Mouse (Mus musculus) CH12.LX (cell line): ENCODE data around the gene Gldn. TPM values are rescaled to one million over a fixed set of nuclear protein-coding genes. Genes with fewer than 3 reads are reported as not detected.

Experiments
- DNase-seq: peaks from one replicate; pipeline ENCODE4 v3.0.0-alpha.2; 2013; ENCODE audit errors: extremely low read depth
- H3K27ac ChIP-seq: 2 replicates; pipeline ENCODE4 v1.5.1; 2012; ENCODE audit warnings: low read depth, mild to moderate bottlenecking, control low read depth, moderate library complexity; ENCODE audit not compliant: insufficient read depth
- H3K27me3 ChIP-seq: replicated peaks from 2 replicates; pipeline ENCODE3; 2012; ENCODE audit warnings: inconsistent platforms
- H3K36me3 ChIP-seq, 2 experiments: replicated peaks in 1 of 2; 2 replicates each; pipeline versions ENCODE3 to v1.6.1; 2012; ENCODE audit warnings: inconsistent platforms in 1 of 2, low read length in 1 of 2, mild to moderate bottlenecking in 1 of 2, mixed read lengths in 1 of 2, moderate library complexity in 1 of 2; ENCODE audit not compliant: control insufficient read depth in 1 of 2, insufficient read depth in 1 of 2
- H3K4me1 ChIP-seq, 2 experiments: 2 replicates each; pipeline ENCODE4 v1.6.1; 2012; ENCODE audit warnings: inconsistent platforms in 1 of 2, moderate library complexity in 1 of 2; ENCODE audit not compliant: insufficient read depth in 2 of 2, control insufficient read depth in 1 of 2
- H3K4me2 ChIP-seq: 2 replicates; pipeline ENCODE4 v1.6.1; 2012; ENCODE audit warnings: low read depth, mild to moderate bottlenecking, control low read depth; ENCODE audit not compliant: poor library complexity, insufficient read depth, severe bottlenecking
- H3K4me3 ChIP-seq, 3 experiments: fragments of 150-350 bp in 1 of 3; sonication (generic) in 1 of 3; replicated peaks in 1 of 3; 2 replicates each; pipeline versions ENCODE3 to v1.5.1; 2011 to 2012; ENCODE audit warnings: low read depth in 2 of 3, low read length in 2 of 3, mild to moderate bottlenecking in 2 of 3, moderate library complexity in 2 of 3, control low read depth in 1 of 3, improper control_type of control experiment in 1 of 3, inconsistent platforms in 1 of 3, mixed read lengths in 1 of 3; ENCODE audit not compliant: poor library complexity in 1 of 3
- H3K79me2 ChIP-seq: replicated peaks from 2 replicates; pipeline ENCODE4 v1.6.1; 2012; ENCODE audit warnings: mild to moderate bottlenecking, moderate library complexity; ENCODE audit not compliant: control insufficient read depth, poor library complexity, insufficient read depth, severe bottlenecking; ENCODE audit errors: extremely low read depth
- H3K9ac ChIP-seq: 2 replicates; pipeline ENCODE4 v1.6.1; 2012; ENCODE audit warnings: low read depth, mild to moderate bottlenecking, control low read depth, moderate library complexity; ENCODE audit not compliant: insufficient read depth
- H3K9me3 ChIP-seq: replicated peaks from 2 replicates; pipeline ENCODE3; 2012; ENCODE audit warnings: low read length, inconsistent platforms, mixed read lengths
- CHD2 ChIP-seq: IDR thresholded peaks from 2 replicates; pipeline ENCODE4 v1.6.1; 2011; ENCODE audit warnings: low read length, improper control_type of control experiment
- CTCF ChIP-seq, 2 experiments: IDR thresholded peaks in 1 of 2; conservative IDR thresholded peaks in 1 of 2; 2 replicates each; pipeline ENCODE4 v1.5.1; 2011 to 2012; ENCODE audit warnings: low read depth in 2 of 2, low read length in 2 of 2, improper control_type of control experiment in 1 of 2, inconsistent platforms in 1 of 2, mild to moderate bottlenecking in 1 of 2, moderate library complexity in 1 of 2
- E2F4 ChIP-seq: IDR thresholded peaks from 2 replicates; pipeline ENCODE4 v1.6.1; 2011; ENCODE audit warnings: low read depth, low read length, improper control_type of control experiment; ENCODE audit not compliant: insufficient replicate concordance
- ELF1 ChIP-seq: IDR thresholded peaks from 2 replicates; pipeline ENCODE4 v1.6.1; 2014; ENCODE audit warnings: low read depth, mild to moderate bottlenecking, inconsistent platforms, low read length, improper control_type of control experiment
- EP300 ChIP-seq: IDR thresholded peaks from 2 replicates; pipeline ENCODE4 v1.6.1; 2011; ENCODE audit warnings: low read length, improper control_type of control experiment
- GABPA ChIP-seq: IDR thresholded peaks from 2 replicates; pipeline ENCODE4 v1.6.1; 2012; ENCODE audit warnings: low read depth, low read length, improper control_type of control experiment, inconsistent platforms; ENCODE audit not compliant: insufficient replicate concordance
- MAFK ChIP-seq: IDR thresholded peaks from 2 replicates; pipeline ENCODE4 v1.6.1; 2011; ENCODE audit warnings: low read length, improper control_type of control experiment; ENCODE audit not compliant: insufficient replicate concordance
- MAZ ChIP-seq: IDR thresholded peaks from 2 replicates; pipeline ENCODE4 v1.6.1; 2012; ENCODE audit warnings: low read depth, mild to moderate bottlenecking, inconsistent platforms, low read length, improper control_type of control experiment, moderate library complexity
- MEF2A ChIP-seq: IDR thresholded peaks from 2 replicates; pipeline ENCODE4 v1.6.1; 2014; ENCODE audit warnings: low read depth, mild to moderate bottlenecking, inconsistent platforms, low read length, improper control_type of control experiment, borderline replicate concordance
- MXI1 ChIP-seq: IDR thresholded peaks from 2 replicates; pipeline ENCODE4 v1.6.1; 2011; ENCODE audit warnings: mild to moderate bottlenecking, low read depth, low read length, improper control_type of control experiment
- NELFE ChIP-seq: IDR thresholded peaks from 2 replicates; pipeline ENCODE4 v1.6.1; 2011; ENCODE audit warnings: low read depth, low read length, improper control_type of control experiment
- PAX5 ChIP-seq: IDR thresholded peaks from 2 replicates; pipeline ENCODE4 v1.6.1; 2012; ENCODE audit warnings: low read length, inconsistent platforms, mixed read lengths
- POLR2AphosphoS2 ChIP-seq: IDR thresholded peaks from 2 replicates; pipeline ENCODE4 v1.6.1; 2011; ENCODE audit warnings: low read depth, low read length, improper control_type of control experiment
- RAD21 ChIP-seq: IDR thresholded peaks from 2 replicates; pipeline ENCODE4 v1.6.1; 2011; ENCODE audit warnings: low read depth, mild to moderate bottlenecking, low read length, improper control_type of control experiment, moderate library complexity
- SIN3A ChIP-seq: IDR thresholded peaks from 2 replicates; pipeline ENCODE4 v1.6.1; 2012; ENCODE audit warnings: low read length, improper control_type of control experiment, inconsistent platforms
- SMC3 ChIP-seq: IDR thresholded peaks from 2 replicates; pipeline ENCODE4 v1.6.1; 2011; ENCODE audit warnings: low read depth, low read length, improper control_type of control experiment
- TBP ChIP-seq: conservative IDR thresholded peaks from 2 replicates; pipeline ENCODE4 v1.6.1; 2011; ENCODE audit warnings: low read depth, low read length, improper control_type of control experiment
- UBTF ChIP-seq: IDR thresholded peaks from 2 replicates; pipeline ENCODE4 v1.6.1; 2012; ENCODE audit warnings: low read depth, mild to moderate bottlenecking, inconsistent platforms, low read length, improper control_type of control experiment, moderate library complexity
- USF1 ChIP-seq: IDR thresholded peaks from 2 replicates; pipeline ENCODE4 v1.6.1; 2014; ENCODE audit warnings: low read depth, mild to moderate bottlenecking, inconsistent platforms, low read length, improper control_type of control experiment
- USF2 ChIP-seq: conservative IDR thresholded peaks from 2 replicates; pipeline ENCODE4 v1.6.1; 2011; ENCODE audit warnings: low read depth, low read length, improper control_type of control experiment
- ZKSCAN1 ChIP-seq: IDR thresholded peaks from 2 replicates; pipeline ENCODE4 v1.6.1; 2012; ENCODE audit warnings: low read depth, inconsistent platforms, low read length, improper control_type of control experiment, borderline replicate concordance
- ZMIZ1 ChIP-seq: IDR thresholded peaks from 2 replicates; pipeline ENCODE4 v1.6.1; 2012; ENCODE audit warnings: low read depth, mild to moderate bottlenecking, inconsistent platforms, low read length, improper control_type of control experiment
- ZNF384 ChIP-seq: IDR thresholded peaks from 2 replicates; pipeline ENCODE4 v1.6.1; 2012; ENCODE audit warnings: low read depth, low read length, improper control_type of control experiment, inconsistent platforms
- dilution Hi-C: fragments of 300-500 bp; cut with MboI; formaldehyde crosslinking; loops from 2 replicates; pipeline ENCODE4 v1.14.3; 2020; ENCODE audit warnings: low sequenced_read_pairs; ENCODE audit not compliant: extremely low pct_unique_long_range_greater_than_20kb, extremely low pct_ligation_motif_present
- in situ Hi-C: fragments of 300-500 bp; cut with MboI; formaldehyde crosslinking; loops from 3 replicates; pipeline ENCODE4 v1.14.3; 2019; ENCODE audit warnings: low sequenced_read_pairs, low pct_ligation_motif_present, low pct_unique_long_range_greater_than_20kb, mixed read lengths
- polyA plus RNA-seq: library from polyadenylated mRNA; unstranded; fragments of >175 nt; gene quantifications from 2 replicates; pipeline ENCODE4 v1.2.1, GENCODE M21; 2012; ENCODE audit warnings: low read depth; ENCODE audit not compliant: insufficient read length
- total RNA-seq, 2 experiments: library from RNA; depleted of rRNA; stranded (reverse); fragments of 300-350 nt in 1 of 2; fragments of >200 nt in 1 of 2; gene quantifications; 2 replicates each; pipeline ENCODE4 v1.2.3; 2012 to 2014

Gldn gene
- total and polyA plus RNA-seq, 3 experiments = not detected

DNA sequence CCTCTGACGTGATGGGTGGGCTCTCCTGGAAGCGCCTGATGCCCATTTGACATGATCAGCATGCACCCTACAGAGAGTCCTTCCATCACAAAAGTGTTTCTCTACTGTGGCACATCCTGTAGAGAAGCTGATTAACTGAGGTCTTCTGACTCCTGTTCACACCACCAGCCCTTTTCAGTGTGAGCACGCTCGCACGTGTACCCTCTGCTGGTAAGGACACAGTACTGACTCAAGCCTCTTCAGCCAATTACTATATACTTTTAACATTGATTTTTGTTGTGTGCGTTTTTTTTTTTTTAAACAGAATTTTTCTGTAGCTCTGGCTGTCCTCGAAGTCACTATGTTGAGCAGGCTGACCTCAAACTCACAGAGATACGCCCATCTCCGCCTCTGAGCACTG is 30.1 kb downstream of the Gldn start:
- TF ChIP-seq CHD2 (no peak), SMC3 (peak; percentile 46), MAFK (no peak), PAX5 (no peak), POLR2AphosphoS2 (no peak), ZKSCAN1 (no peak), RAD21 (peak; percentile 9), MAZ (no peak), MXI1 (no peak), CTCF (conservative IDR thresholded peaks at IDR 0.05 in 1 of 2, IDR thresholded peaks at IDR 0.05 in 1 of 2; ENCODE audit: low read depth in 2 of 2, low read length in 2 of 2) (peak in 1 of 2 experiments; percentile 42; a peak in 2 of 4 replicates), USF1 (no peak)
- Histone ChIP-seq H3K4me3 (no peak overlapping the region), H3K9me3 (no peaks in the 10 kb centered on the region), H3K27ac (no peak overlapping the region), H3K79me2 (no peaks in the 10 kb centered on the region), H3K4me1 (no peaks in the 10 kb centered on the region), H3K9ac (no peak overlapping the region), H3K4me2 (no peak overlapping the region), H3K27me3 (peaks cover 35% of the 10 kb centered on the region), H3K36me3 (no peaks in the 10 kb centered on the region)
- dilution Hi-C loops (no loop called here), in situ Hi-C loops (no loop called here)
- DNase-seq = no peak

DNA sequence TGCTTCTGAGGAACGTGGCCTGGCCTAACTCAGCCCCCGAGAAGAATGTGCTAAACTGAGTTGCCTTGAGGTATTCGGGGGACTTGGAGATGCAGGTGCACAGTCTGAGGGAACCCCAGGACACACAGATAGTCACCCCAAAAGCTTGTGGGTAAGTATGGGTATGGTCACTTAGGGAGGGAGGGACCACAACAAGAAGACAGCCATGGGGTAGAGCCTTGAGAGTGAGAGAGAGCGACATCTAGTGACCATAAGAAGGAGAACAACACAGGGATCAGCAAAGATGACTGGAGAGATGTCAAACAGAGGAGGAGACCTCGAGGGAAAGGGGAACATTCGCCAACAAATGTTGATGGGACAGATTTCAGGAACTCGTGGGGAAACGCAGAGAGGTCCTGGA is 37.2 kb downstream of the Gldn start:
- no peak overlapping the region for H3K4me3 ChIP-seq
- TF ChIP-seq USF1 (no peak), RAD21 (peak; percentile 73), CTCF (conservative IDR thresholded peaks at IDR 0.05 in 1 of 2, IDR thresholded peaks at IDR 0.05 in 1 of 2; ENCODE audit: low read depth in 2 of 2, low read length in 2 of 2) (peak; percentile 55 to 81), ZMIZ1 (no peak), SMC3 (peak; percentile 80)
- H3K79me2 ChIP-seq = no peaks in the 10 kb centered on the region
- dilution Hi-C loops (no loop called here), in situ Hi-C loops (loop anchor here (10.0 kb wide), 1 partner anchor 139 kb away; no protein-coding TSS in a partner anchor)
- DNase-seq = peak; percentile 43
- H3K36me3 ChIP-seq = no peaks in the 10 kb centered on the region
- H3K4me2 ChIP-seq = no peak overlapping the region
- no peaks in the 10 kb centered on the region for H3K9me3 ChIP-seq
- no peak overlapping the region for H3K27ac ChIP-seq
- peaks cover 15% of the 10 kb centered on the region for H3K27me3 ChIP-seq
- H3K4me1 ChIP-seq = peaks cover 3 to 5% of the 10 kb centered on the region in 2 experiments; a peak in 3 of 4 replicates
- no peak overlapping the region for H3K9ac ChIP-seq

GRCm38 (mm10) chr9:54329201-54329600 is 42.9 kb downstream of the Gldn start:
- Histone ChIP-seq H3K9ac (no peak overlapping the region), H3K36me3 (no peaks in the 10 kb centered on the region), H3K4me2 (no peak overlapping the region), H3K27me3 (peaks cover 7% of the 10 kb centered on the region), H3K4me3 (no peak overlapping the region), H3K27ac (no peak overlapping the region), H3K4me1 (peaks cover 0 to 4% of the 10 kb centered on the region in 2 experiments; a peak in 1 of 4 replicates), H3K79me2 (no peaks in the 10 kb centered on the region), H3K9me3 (no peaks in the 10 kb centered on the region)
- dilution Hi-C loops (no loop called here), in situ Hi-C loops (loop anchor here (10.0 kb wide), 1 partner anchor 144 kb away; no protein-coding TSS in a partner anchor)
- DNase-seq = no peak
- TF ChIP-seq NELFE (no peak), TBP (no peak), MEF2A (no peak), UBTF (no peak), CHD2 (no peak), ELF1 (no peak), USF2 (no peak), GABPA (no peak), POLR2AphosphoS2 (no peak), MAFK (no peak), ZNF384 (no peak), RAD21 (no peak), EP300 (no peak), SIN3A (no peak), MAZ (no peak), ZMIZ1 (no peak), E2F4 (no peak)
